Mouse (Mus musculus) erythroblast, embryonic 14.5 days (primary cell): ENCODE measurements around the gene Tspan15. TPM values are rescaled to one million over a fixed set of nuclear protein-coding genes. Genes with fewer than 3 reads are reported as not detected.
A peak's percentile ranks its signal among the peaks of the same experiment; 100 is the strongest.

ENCODE experiments used
- H3K27me3 ChIP-seq: 2 replicates; pipeline ENCODE4 v1.6.1; 2012; ENCODE audit warnings: inconsistent platforms; ENCODE audit not compliant: control insufficient read depth
- H3K36me3 ChIP-seq: 2 replicates; pipeline ENCODE4 v1.6.1; 2012; ENCODE audit warnings: mild to moderate bottlenecking, inconsistent platforms; ENCODE audit not compliant: control insufficient read depth
- H3K4me1 ChIP-seq: 2 replicates; pipeline ENCODE4 v1.6.1; 2012; ENCODE audit warnings: inconsistent platforms; ENCODE audit not compliant: control insufficient read depth
- H3K4me3 ChIP-seq: replicated peaks from 2 replicates; pipeline ENCODE3; 2012; ENCODE audit warnings: moderate library complexity, mild to moderate bottlenecking, inconsistent platforms
- H3K9me3 ChIP-seq: 2 replicates; pipeline ENCODE4 v1.6.1; 2012; ENCODE audit warnings: low read length, inconsistent platforms, mixed read lengths; ENCODE audit not compliant: control insufficient read depth
- GATA1 ChIP-seq: IDR thresholded peaks from 2 replicates; pipeline ENCODE4 v1.6.1; 2012; ENCODE audit warnings: low read length, inconsistent platforms, mixed read lengths
- TAL1 ChIP-seq: IDR thresholded peaks from 3 replicates; pipeline ENCODE4 v1.6.1; 2012; ENCODE audit warnings: low read length, inconsistent platforms, mixed read lengths
- polyA plus RNA-seq: library from polyadenylated mRNA; stranded (reverse); fragments of >175 nt; gene quantifications from 2 replicates; pipeline ENCODE4 v1.2.3, GENCODE M21; 2012

The Tspan15 gene
- polyA plus RNA-seq, 1 experiment: 0.30 TPM

GRCm38 (mm10) chr10:62237205-62237604 is 6.2 kb upstream of the Tspan15 start:
- Histone ChIP-seq H3K9me3 (no peaks in the 10 kb centered on the region), H3K36me3 (no peaks in the 10 kb centered on the region), H3K27me3 (no peaks in the 10 kb centered on the region), H3K4me1 (peaks cover 67% of the 10 kb centered on the region), H3K4me3 (no peak overlapping the region)
- TF ChIP-seq GATA1: no peak
- TF ChIP-seq TAL1: peak; percentile 39; the same call in 1 of the 3 replicates

GRCm38 (mm10) chr10:62236165-62236564 is 5.1 kb upstream of the Tspan15 start:
- no peak for TF ChIP-seq TAL1
- TF ChIP-seq GATA1: no peak
- Histone ChIP-seq H3K27me3 (no peaks in the 10 kb centered on the region), H3K9me3 (no peaks in the 10 kb centered on the region), H3K4me3 (no peak overlapping the region), H3K36me3 (no peaks in the 10 kb centered on the region), H3K4me1 (peaks cover 74% of the 10 kb centered on the region)

DNA sequence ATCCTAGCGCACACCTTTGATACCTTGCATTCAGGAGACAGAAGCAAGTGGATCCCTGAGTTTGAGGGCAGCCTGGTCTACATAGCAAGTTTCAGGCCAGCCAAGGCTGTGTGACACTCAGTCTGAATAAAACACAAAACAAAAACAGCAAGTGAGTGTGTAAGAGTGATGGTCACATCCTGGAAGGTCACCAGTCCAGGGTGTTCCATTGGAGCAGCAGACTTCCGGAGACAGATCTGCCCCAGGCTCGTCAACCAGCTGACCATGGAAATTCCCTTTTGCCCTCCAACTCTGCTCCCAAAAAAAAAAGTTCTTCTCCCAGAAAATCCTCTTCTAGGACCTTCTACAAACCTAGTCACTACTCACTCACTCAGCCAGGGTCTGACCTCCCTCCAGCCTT is 760 bp upstream of the Tspan15 start:
- Histone ChIP-seq H3K9me3 (no peaks in the 10 kb centered on the region), H3K27me3 (peaks cover 4% of the 10 kb centered on the region), H3K4me1 (peaks cover 83% of the 10 kb centered on the region), H3K4me3 (no peak overlapping the region), H3K36me3 (no peaks in the 10 kb centered on the region)
- TF ChIP-seq TAL1: no peak
- TF ChIP-seq GATA1: no peak

DNA sequence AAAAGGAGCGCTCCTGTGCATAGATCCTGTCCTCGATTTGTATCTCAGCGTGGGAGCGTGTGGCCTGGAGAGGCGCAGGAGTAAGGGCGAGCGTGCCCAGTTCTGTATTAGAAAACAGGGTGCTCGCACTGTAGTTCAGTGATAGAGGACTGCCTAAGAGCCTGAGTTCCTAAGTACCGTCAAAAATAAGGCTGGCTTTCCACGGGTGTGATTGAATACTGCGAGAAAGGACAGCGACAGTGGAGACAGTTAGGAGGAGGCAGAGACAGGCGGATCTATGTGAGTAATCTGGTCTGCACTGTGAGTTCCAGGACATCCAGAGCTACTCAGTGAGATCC is 313 bp upstream of the Tspan15 start:
- no peaks in the 10 kb centered on the region for H3K36me3 ChIP-seq
- peak overlapping the region; percentile 74 for H3K4me3 ChIP-seq
- TF ChIP-seq TAL1 (no peak), GATA1 (no peak)
- peaks cover 4% of the 10 kb centered on the region for H3K27me3 ChIP-seq
- no peaks in the 10 kb centered on the region for H3K9me3 ChIP-seq
- peaks cover 83% of the 10 kb centered on the region for H3K4me1 ChIP-seq

- H3K27me3 ChIP-seq: peaks cover 4% of the 10 kb centered on the region
- TF ChIP-seq TAL1: no peak
- no peak for TF ChIP-seq GATA1
- H3K9me3 ChIP-seq: no peaks in the 10 kb centered on the region
- H3K36me3 ChIP-seq: no peaks in the 10 kb centered on the region; the same call in 1 of the 2 replicates
- no peak overlapping the region for H3K4me3 ChIP-seq
- H3K4me1 ChIP-seq: peaks cover 66% of the 10 kb centered on the region
These were observed 2.9 kb downstream of the Tspan15 start for GRCm38 (mm10) chr10:62228126-62228525.

DNA sequence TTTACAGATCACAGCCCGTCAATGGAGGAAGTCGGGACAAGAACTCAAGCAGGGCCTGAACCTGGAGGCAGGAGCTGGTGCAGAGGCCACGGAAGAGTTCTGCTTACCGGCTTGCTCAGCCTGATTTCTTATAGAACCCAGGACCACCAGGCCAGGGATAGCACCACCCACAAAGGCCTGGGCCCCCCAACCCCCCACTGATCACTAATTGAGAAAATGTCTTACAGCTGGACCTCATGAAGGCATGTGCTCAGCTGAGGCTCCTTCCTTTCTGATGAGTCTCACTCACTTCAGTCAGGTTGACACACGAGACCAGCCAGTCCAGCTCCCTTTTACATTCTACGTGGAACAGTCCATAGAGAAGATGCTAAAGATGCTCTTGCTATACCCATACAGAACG is 5.2 kb downstream of the Tspan15 start:
- Histone ChIP-seq H3K9me3 (no peaks in the 10 kb centered on the region), H3K4me3 (no peak overlapping the region), H3K27me3 (peaks cover 4% of the 10 kb centered on the region), H3K36me3 (no peaks in the 10 kb centered on the region; the same call in 1 of the 2 replicates), H3K4me1 (peaks cover 71% of the 10 kb centered on the region)
- no peak for TF ChIP-seq TAL1
- TF ChIP-seq GATA1: no peak

DNA sequence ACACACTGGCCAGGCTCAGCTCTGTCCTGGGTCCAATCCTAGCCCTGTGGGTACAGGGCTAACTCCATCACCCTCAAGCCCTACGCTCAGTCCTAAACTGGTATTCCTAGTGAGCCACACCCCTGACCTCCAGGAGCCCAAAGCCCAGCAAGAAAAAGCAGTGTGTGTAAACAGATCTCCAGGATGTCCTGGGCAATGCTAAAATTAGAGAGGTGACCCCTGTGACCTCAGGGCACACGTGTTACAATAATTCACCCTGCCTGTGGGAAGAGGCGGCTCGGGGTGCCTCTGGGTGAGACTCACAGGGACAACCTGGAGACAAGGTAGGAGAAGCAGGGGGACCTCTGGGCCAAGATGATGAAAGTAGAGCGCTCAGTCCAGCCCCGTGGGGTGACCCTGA is 6.8 kb downstream of the Tspan15 start:
- Histone ChIP-seq H3K4me1 (peaks cover 69% of the 10 kb centered on the region), H3K4me3 (no peak overlapping the region), H3K9me3 (no peaks in the 10 kb centered on the region), H3K36me3 (no peaks in the 10 kb centered on the region; the same call in 1 of the 2 replicates), H3K27me3 (no peaks in the 10 kb centered on the region)
- TF ChIP-seq TAL1 (no peak), GATA1 (no peak)

- Histone ChIP-seq H3K4me1 (peaks cover 71% of the 10 kb centered on the region), H3K27me3 (no peaks in the 10 kb centered on the region), H3K4me3 (no peak overlapping the region), H3K36me3 (peaks cover 2% of the 10 kb centered on the region), H3K9me3 (no peaks in the 10 kb centered on the region)
- TF ChIP-seq TAL1 (no peak), GATA1 (no peak)
These were observed 8.3 kb downstream of the Tspan15 start for GRCm38 (mm10) chr10:62222777-62223176.

GRCm38 (mm10) chr10:62221647-62222046 is 9.4 kb downstream of the Tspan15 start:
- no peaks in the 10 kb centered on the region for H3K27me3 ChIP-seq
- H3K4me3 ChIP-seq: no peak overlapping the region
- H3K9me3 ChIP-seq: no peaks in the 10 kb centered on the region
- H3K36me3 ChIP-seq: peaks cover 2% of the 10 kb centered on the region
- H3K4me1 ChIP-seq: peaks cover 74% of the 10 kb centered on the region
- no peak for TF ChIP-seq GATA1
- TF ChIP-seq TAL1: no peak
